Comparison of ENCODE assay signal across 8 mouse cellular contexts in genomic region chr19:40587491-40588292, GRCm38 (mm10). TPM values are rescaled to one million over a fixed set of nuclear protein-coding genes. Genes with fewer than 3 reads are reported as not detected.
DNase-seq lines count a peak whose midpoint lies in the region; ATAC-seq and TF ChIP-seq lines count a peak whose summit lies in the region.

No protein-coding gene starts in this region.

- H3K4me2 ChIP-seq in limb, embryonic 13.5 days (replicated peaks) = peak overlapping the region; percentile 83
- peak overlapping the region; percentile 81 for H3K4me2 ChIP-seq in stomach, postnatal 0 days (replicated peaks; ENCODE audit: low read depth)

- 4% methylated on average over 30 of the region's 30 CpGs for WGBS in limb, embryonic 13.5 days
- 2% methylated on average over 30 of the region's 30 CpGs for WGBS in stomach, postnatal 0 days

- no peaks in the 10 kb centered on the region for H3K27me3 ChIP-seq in limb, embryonic 13.5 days
- no peaks in the 10 kb centered on the region for H3K27me3 ChIP-seq in stomach, postnatal 0 days (ENCODE audit: control insufficient read depth, insufficient read depth, low read length)

- H3K9me3 ChIP-seq in limb, embryonic 13.5 days = no peaks in the 10 kb centered on the region
- H3K9me3 ChIP-seq in stomach, postnatal 0 days (ENCODE audit: control insufficient read depth, low read length) = no peaks in the 10 kb centered on the region

- peak; percentile 3 for DNase-seq in embryo, embryonic 11 days
- no peak for DNase-seq in embryo, embryonic 9.5 days (ENCODE audit: extremely low spot score)
- DNase-seq in thymus, postnatal 0 days (ENCODE audit: low spot score) = peak; percentile 5
- no peak for DNase-seq in thymus, postnatal 14 days
- no peak for DNase-seq in stomach, postnatal 0 days (ENCODE audit: low spot score)
- no peak for DNase-seq in MN1 (ENCODE audit: low spot score)
- no peak for DNase-seq in ovary, postnatal 10 days (ENCODE audit: low spot score)

- peak overlapping the region; percentile 87 for H3K4me3 ChIP-seq in limb, embryonic 13.5 days
- peak overlapping the region; percentile 78 for H3K4me3 ChIP-seq in stomach, postnatal 0 days (ENCODE audit: low read depth, low read length)

- no peak overlapping the region for H3K27ac ChIP-seq in limb, embryonic 13.5 days
- no peak overlapping the region; the same call in 1 of the 2 replicates for H3K27ac ChIP-seq in stomach, postnatal 0 days (replicated peaks)

- peaks cover 20% of the 10 kb centered on the region for H3K36me3 ChIP-seq in limb, embryonic 13.5 days
- H3K36me3 ChIP-seq in stomach, postnatal 0 days (ENCODE audit: control insufficient read depth, insufficient read depth, low read length) = no peaks in the 10 kb centered on the region

- no peak; the same call in 1 of the 2 replicates for ATAC-seq in limb, embryonic 13.5 days (ENCODE audit: low FRiP score, low read depth)
- ATAC-seq in stomach, postnatal 0 days (ENCODE audit: low FRiP score, low TSS enrichment) = peak; percentile 64

- peak overlapping the region; percentile 80 for H3K9ac ChIP-seq in limb, embryonic 13.5 days
- H3K9ac ChIP-seq in stomach, postnatal 0 days (ENCODE audit: low read length) = peak overlapping the region; percentile 73

- peaks cover 13% of the 10 kb centered on the region for H3K4me1 ChIP-seq in limb, embryonic 13.5 days
- no peaks in the 10 kb centered on the region; the same call in 1 of the 2 replicates for H3K4me1 ChIP-seq in stomach, postnatal 0 days (replicated peaks; ENCODE audit: control insufficient read depth, insufficient read depth)

- no peak for TF ChIP-seq CTCF in stomach, postnatal 0 days (IDR thresholded peaks at IDR 0.05; ENCODE audit: low read depth)

- no peak for TF ChIP-seq EP300 in stomach, postnatal 0 days (optimal IDR thresholded peaks at IDR 0.05)

RNA-seq across cellular contexts. Expression of gene Aldh18a1, which starts 0.6 kb away (rescaled TPM):
- polyA plus RNA-seq in thymus, postnatal 0 days (2015; fragmentation: Nextera tagmentation; extraction: Ambion mirVana) = 28.2 and 36.1 TPM in 2 replicates
- 80.7 and 82.5 TPM in 2 replicates for polyA plus RNA-seq in limb, embryonic 13.5 days (2015; fragmentation: Nextera tagmentation; extraction: Ambion mirVana)
- 39.1 and 43.0 TPM in 2 replicates for polyA plus RNA-seq in stomach, postnatal 0 days (2015; fragmentation: Nextera tagmentation; extraction: Ambion mirVana)

RNA-seq across cellular contexts. Expression of gene Tctn3, which starts 24.3 kb away (rescaled TPM):
- 4.4 and 4.5 TPM in 2 replicates for polyA plus RNA-seq in thymus, postnatal 0 days (2015; fragmentation: Nextera tagmentation; extraction: Ambion mirVana)
- polyA plus RNA-seq in limb, embryonic 13.5 days (2015; fragmentation: Nextera tagmentation; extraction: Ambion mirVana) = 13.4 and 14.6 TPM in 2 replicates
- polyA plus RNA-seq in stomach, postnatal 0 days (2015; fragmentation: Nextera tagmentation; extraction: Ambion mirVana) = 4.1 and 4.5 TPM in 2 replicates

RNA-seq across cellular contexts. Expression of gene Entpd1, which starts 24.5 kb away (rescaled TPM):
- polyA plus RNA-seq in thymus, postnatal 0 days (2015; fragmentation: Nextera tagmentation; extraction: Ambion mirVana) = 6.6 and 7.4 TPM in 2 replicates
- polyA plus RNA-seq in limb, embryonic 13.5 days (2015; fragmentation: Nextera tagmentation; extraction: Ambion mirVana) = 5.5 and 7.0 TPM in 2 replicates
- 10.0 and 10.8 TPM in 2 replicates for polyA plus RNA-seq in stomach, postnatal 0 days (2015; fragmentation: Nextera tagmentation; extraction: Ambion mirVana)

Comparison
In these comparisons a context has a peak if more than half of its experiments do, and no peak if none do; other contexts are left out.
1. DNase-seq: peak in embryo, embryonic 11 days (single experiment) and thymus, postnatal 0 days (single experiment); none in embryo, embryonic 9.5 days (single experiment), thymus, postnatal 14 days (single experiment), stomach, postnatal 0 days (single experiment), MN1 (single experiment) and ovary, postnatal 10 days (single experiment).